Mouse (Mus musculus) natural killer cell, adult 2 months (primary cell): ENCODE measurements around the gene Plekha4.
"Not testable (repeated sequence)": the region's sequence is repeated elsewhere in the genome, so short reads cannot be mapped to it uniquely, and the experiment has no call there.

ENCODE experiments used
- DNase-seq, 2 experiments: peaks; one replicate each; pipeline ENCODE4 v3.0.0; 2022; ENCODE audit warnings: low spot score in 2 of 2

Gene Plekha4

DNA sequence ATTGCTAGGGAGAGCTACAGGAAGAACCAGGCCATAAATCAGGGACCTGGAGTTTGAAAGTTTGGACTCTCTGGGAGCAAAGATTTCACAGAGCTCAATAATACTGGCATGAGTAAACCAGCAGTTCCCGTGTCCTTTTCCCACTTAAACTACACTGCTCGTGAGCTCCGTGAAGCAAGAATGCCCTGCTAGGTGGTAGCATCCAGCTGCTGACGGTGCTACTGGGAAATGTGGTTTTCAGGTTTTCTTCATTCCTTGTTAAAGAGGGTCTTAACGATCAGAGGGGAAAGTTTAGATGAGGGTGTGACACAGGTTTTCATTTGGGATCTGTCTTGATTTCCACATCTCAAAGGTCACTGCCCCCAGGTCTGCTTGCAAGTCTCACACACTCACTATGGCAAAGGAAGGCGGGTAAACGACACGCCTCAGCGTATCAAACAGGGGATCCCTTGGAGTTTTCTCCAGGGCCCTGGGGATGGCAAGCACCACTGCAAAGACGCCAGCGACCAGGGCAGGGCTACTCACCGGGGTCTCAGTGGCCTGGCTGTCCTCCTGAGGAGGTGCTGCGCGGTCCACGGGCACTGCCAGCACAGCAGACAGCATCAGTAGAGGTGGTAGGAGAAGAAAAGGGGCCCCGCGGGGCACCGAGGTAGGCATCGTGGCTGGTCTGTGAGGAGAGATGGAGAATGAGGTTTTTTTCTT is 16.8 kb upstream of the Plekha4 start:
- no peak for DNase-seq

DNA sequence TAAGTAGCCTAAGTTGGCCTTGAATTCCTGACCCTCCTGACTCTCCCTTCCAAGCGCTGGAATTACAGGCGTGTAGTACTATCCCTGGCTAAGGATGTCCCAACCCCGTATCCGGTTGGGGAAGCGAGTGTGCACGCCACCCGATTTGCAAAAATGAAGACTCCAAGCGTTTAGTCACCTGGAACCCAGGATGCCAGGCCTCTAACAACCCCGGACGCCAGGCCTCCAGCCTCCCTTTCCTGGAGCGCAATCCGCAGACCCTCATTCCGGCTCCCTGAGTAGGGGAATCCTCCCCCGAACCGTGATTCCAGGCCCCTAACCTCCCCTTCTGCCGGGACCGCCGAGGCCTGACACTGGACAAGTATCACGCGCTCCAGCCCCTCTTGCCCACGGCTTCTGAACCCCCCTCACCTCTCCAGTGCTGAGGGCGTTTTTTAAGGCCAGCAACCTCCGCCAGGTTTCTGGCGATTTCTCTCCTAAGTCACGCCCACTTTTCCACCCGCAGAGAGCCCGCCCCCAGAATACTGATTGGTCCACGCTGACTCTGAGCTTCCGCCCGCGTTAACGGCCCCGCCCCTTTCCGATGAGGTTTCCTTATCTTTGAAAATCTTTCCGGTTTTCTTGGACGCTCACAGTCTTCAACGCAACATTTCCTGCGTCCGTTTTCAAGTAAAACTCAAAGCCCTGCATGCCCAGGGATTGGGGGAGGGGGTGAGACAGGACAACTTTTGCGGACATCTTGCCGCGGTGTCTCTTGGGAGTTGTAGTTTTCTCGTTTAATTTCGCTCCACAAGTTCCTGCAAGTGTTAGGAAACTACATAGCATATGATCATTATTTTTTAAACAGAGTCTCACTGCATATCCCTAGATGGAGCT is 16.0 kb upstream of the Plekha4 start, which contains the start of gene Nucb1:
Nucb1 (minus strand) TSS at position 495 of the 876 bp plus-strand sequence.
- peak; percentile 89 to 91 for DNase-seq

DNA sequence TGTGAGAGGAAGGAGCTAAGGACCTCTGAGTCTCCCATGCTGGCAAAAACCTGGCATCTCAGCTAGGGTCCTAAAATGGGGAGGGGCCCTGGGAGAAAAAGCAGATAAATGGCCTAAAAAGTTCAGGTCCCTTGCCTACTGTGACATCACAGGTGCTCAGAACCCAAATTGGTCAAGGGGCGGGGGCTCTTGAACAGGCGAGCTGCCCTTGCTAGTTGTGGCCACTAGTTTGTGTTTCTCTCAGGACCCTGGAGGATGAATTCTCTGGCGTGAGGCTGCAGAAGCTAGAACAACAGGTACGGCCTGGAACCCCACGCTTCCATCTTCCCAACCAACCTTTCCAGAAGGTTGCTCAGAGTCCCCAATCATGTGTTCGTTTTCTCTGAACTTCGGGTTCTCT is 11.7 kb upstream of the Plekha4 start:
- DNase-seq: no peak

DNA sequence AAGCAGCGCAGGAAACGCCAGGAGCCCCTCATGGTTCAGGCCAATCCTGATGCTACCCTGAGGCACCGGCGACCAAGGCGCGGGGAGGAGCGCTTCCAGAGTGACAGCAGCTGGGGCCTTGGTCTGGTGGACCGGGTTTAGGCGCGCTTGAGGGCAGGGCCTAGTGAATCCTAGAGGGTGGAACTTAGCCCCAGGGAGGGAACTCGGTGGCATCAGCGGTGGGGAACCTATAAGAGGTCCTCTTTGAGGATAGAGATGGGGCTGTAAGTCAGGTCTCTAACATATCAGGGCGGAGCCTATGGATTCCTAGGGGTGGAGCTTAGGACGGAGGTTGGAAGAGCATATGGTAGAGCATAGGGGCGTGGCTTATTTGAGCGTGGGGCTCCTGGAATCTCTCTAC is 10.7 kb upstream of the Plekha4 start:
- no peak for DNase-seq

DNA sequence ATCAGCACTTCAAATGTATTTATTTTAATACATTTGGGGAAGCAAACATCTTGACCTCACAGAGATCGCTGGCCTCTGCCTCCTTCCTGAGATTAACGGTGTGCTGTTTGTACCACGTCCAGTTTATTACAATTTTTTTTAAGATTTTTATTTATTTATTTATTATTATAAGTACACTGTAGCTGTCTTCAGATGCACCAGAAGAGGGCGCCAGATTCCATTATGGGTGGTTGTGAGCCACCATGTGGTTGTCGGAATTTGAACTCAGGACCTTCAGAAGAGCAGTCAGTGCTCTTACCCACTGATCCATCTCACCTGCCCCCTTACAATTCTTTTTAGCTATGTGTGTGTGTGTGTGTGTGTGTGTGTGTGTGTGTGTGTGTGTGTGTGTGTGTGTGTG is 9.3 kb upstream of the Plekha4 start:
- not testable (repeated sequence) for DNase-seq

DNA sequence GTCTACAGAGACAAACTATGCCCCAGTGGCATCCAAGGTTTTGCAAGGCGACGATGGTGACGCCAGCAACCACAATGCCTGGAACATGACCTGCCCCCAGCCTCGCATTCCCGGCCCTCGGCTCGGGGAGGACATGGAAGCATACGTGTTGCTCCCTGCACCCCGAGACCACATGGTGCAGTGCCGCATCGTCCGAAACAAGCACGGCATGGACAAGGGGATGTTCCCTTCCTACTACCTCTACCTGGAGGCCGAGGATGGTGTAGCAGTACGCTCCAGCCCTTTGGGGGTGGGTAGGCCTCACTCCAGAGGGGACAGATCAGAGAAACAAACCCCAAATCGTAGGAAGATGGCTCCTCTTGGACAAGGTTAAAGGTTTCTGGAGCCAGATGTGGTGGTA is 7.5 kb upstream of the Plekha4 start:
- no peak for DNase-seq

DNA sequence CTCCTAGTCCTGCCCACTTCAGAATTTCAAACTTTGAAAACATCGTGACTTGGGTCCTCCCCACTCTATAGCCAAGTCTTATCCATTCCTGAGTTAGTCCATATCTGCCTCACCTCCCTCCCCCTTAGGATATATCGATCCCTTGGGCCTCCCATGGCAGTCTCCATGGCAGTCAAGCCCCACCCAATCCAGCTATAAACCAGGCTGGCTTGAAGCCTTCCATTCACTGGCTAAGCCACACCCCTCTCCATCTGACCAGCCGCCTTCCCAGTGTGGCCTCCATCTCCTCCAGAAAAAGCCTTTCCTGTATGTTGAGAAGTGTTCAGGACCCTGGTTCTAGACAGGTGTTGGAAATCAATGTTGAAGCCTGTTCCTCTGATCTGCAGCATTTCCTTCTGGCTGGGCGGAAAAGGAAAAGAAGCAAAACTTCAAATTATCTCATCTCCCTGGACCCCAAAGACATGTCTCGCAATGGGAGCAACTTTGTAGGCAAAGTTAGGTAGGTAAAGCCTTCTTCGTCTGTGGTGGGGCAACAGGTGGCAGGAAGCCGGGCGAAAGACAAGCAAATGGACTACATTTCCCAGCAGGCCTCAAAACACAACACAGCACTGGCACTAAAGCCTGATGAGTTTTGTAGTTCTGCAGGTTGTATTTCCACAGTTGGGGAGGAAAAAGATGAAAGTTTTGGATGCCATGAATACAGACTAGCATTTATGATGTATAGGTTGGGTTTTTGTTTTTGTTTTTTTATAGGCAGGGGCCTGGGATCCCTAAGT is 6.6 kb upstream of the Plekha4 start:
- DNase-seq: no peak

DNA sequence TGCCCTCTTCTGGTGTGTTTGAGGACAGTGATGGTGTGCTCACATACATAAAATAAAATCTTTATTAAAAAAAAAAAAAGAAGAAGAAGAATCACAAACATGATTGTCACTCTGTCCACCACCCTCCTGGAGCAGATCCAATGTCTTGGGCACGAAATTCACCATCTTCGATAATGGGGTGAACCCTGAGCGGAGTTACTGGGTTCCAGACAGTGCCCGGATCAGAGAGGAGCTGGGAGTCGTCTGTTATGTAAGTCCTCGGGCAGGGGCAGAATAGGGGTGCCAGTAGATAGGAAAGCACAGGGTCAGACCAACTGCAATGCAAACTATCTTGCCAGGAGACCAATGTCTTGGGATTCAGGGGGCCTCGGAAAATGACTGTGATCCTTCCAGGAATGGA is 5.5 kb upstream of the Plekha4 start:
- DNase-seq: no peak

DNA sequence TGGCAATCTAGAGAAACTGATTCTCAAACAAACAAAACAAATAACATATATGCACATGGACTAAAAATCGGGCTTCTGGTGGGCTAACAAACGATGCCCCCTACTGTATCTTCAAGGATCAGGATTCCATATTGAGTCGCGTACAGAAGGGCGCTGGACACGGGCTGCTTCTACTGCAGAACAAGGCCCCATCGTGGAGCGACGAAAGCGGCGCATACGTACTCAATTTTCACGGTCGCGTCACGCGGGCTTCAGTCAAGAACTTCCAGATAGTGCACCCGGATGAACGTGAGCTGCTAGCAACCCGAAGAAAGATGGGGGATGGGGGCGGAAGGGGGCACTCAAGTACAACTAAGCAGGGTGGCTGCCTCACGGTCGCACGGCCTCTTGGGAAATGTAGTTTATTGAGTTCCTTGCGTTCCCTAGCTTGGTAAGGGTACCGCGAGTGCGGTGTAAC is 4.4 kb upstream of the Plekha4 start:
- peak; percentile 90 to 93 for DNase-seq

DNA sequence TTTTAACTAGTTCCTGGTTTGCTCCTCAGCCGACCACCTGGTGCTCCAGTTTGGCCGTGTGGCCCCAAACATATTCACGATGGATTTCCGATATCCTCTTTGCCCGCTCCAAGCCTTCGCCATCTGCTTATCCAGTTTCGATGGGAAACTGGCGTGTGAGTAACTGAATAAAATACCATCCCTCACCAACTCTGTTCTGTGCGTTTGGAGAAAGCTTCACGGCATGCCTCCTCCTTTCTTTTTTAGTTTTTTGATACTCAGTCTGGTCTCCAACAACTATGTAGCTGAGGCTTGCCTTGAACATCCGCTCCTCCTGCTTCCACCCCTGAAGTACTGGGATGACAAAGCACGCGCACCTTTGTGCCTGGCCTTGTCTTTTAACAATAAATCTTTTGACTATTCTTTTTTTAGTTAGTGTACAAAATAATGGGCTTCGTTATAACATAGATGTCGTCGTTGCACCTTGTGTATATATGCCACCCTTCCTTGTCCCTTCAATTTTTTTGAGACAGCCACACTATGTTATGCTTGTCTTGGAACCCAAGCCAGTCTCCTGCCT is 3.9 kb upstream of the Plekha4 start:
- DNase-seq: no peak

DNA sequence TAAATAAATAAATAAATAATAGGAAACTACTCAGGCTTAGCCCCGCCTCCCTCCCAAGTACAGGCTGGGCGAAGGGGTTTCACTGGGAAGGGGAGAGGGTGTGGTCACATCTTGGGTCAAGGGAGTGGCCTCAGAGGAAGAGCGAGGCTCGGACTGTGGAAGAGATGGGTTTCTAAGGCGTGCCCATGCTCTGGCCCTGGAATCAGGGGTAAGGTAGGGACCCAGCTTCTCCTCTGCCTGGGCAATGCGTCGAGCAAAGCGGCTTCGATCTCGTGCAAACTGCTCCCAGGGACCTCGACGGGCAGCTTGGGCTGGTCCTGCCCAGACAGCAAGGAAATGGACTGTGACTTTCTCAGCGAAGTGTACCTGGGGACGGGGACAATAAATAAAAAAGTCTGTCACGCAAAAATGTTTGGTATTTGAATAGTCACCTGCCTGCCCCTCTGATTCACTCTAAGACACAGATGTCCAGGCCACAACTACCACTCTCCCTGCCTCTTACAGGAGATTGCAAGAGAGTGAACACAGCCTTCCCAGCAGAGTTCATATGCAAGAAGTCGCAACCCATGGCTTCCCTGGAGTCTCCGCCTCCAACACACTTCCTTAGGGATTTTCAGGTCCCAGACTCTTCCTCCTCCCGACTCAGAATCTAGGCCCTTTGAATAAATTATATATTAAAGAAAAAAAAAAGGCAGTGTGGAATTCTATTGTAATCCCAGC is 3.0 kb upstream of the Plekha4 start:
- DNase-seq: no peak

DNA sequence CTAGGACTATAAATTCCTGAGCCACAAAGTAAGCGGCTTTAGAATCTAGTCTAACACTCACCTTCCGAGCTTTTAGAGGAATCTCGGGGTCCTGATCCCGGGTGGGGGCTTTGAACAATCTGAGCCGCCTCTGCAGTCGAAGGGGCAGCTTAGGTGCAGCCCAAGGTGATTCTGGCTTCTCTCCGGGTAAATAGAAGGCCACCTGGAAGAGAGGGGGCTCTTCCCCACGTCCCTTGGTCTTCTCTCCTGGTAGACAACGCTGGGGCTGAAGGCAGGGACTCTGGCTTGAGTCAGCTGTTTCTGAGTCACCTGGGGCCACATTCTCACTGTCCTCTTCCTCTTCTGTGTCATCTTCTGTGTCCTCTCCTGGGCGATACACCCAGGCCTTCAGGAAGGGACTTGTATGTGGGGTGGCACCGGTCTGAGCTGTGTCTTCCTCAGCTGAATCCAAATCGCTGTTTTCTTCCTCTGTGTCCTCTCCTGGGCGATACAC is 2.4 kb upstream of the Plekha4 start:
- DNase-seq: no peak

DNA sequence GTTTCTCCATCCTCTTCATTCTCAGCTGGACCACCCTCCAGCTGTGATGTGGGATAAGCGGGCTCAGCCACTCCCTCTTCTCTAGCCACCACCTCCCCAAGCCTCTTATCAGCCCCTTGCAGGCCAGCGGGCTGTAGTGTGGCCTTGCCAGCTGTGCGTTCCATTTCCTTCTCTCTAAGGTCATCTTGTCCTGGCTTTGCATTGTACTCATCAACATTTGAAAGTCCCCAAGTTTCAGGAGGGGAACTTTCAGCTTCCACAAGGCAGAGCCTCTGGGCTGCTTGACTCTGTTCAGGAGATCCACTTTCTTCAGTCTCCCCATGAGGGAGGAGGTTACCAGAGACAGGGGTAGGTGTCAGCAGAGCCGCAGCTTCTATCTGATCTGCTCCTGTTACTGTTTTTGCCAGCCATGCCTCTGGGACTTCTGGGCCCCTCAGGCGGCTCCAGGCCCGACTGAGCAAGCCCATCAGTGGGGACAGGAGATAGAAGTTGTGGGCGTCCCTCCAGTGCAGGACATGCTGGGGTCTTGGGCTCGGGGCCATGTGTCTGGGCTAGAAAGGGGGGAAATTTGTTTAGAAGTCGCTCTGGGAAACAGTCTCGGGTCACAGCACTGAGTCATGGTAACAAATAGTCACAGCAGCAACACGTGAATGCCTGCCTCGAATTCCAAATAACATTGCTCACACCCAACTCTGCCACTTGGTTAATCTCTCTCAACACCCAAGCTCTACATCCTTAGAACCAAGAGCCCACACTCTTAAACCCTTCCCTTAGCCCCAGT is 1.1 kb upstream of the Plekha4 start:
- DNase-seq: peak in 1 of 2 experiments; percentile 24

DNA sequence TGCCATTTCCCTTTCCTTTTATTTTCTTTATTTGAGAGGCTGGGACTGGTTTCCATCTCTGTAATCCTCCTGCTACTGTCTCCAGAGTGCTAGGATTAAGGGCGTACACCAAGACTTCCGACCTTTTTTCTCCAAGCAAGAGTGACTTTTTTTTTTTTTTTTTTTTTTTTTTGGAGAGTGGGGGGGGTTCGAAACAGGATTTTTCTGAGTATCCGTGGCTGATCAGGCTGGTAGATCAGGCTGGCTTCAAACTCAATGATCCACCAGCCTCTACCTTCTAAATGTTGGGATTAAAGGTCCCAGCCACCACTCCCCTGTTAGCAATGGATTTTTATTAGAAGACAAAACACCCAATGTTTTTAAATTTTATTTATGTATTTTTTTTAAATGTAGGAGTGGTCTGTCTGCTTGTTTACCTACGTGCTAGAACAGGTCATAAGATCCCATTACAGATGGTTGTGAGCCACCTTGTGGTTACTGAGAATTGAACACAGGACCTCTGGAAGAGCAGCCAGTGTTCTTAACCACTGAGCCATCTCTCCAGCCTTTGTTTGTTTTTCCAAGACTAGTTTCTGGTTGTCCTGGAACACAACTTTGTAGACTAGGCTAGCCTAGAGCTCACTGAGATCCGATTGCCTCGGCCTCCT is 467 bp downstream of the Plekha4 start:
- peak; percentile 35 to 50 for DNase-seq

DNA sequence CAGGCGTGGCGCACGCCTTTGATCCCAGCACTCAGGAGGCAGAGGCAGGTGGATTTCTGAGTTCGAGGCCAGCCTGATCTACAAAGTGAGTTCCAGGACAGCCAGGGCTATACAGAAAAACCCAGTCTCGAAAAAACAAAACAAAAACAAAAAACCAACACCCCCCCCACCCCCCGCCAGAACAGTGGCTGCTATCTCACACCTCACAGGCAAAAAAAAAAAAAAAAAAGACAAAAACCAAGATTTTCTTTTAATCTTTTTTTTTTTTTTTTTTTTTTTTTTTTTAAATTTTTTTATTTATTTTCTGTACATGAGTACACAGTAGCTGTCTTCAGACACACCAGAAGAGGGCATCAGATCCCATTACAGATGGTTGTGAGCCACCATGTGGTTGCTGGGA is 1.0 kb downstream of the Plekha4 start:
- not testable (repeated sequence) for DNase-seq

DNA sequence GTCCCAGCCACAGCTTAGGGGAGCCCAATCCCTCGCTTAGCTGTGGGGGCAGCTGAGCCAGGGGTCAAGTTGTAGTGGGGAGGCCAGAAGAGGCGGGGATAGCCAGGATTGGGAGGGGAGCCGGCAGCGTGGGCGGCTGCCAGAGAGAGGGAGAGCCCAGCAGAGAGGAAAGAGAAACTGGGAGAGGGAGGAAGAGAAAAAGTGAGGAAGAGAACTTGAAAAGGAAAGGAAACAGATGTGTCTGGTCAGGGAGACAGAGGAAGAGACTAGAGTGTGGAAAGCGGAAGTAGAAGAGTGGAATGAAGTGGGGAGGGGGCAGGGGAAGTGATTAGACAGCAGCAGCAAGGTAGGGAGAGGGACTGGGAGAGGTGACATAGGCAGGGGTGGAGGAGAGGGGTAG is 3.3 kb downstream of the Plekha4 start:
- no peak for DNase-seq

DNA sequence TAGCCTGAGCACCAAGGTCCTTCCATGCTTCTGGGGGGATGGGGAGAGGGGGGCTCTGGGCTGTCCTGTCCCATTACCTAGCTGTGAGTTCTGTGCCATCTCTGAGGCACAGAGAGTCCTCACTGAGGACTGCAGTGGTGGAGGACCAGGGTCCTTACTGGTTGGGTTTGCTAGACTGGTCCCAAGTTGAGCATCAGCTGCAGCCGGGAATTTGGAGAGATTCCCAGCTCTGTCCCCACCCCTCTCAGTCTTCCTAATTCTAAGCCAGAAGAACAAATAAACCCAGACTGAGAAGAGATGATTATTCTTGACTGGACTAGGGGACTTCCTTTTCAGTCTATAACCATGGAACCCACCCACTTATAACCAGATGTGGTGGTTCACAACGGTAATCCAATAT is 4.5 kb downstream of the Plekha4 start:
- DNase-seq: no peak

DNA sequence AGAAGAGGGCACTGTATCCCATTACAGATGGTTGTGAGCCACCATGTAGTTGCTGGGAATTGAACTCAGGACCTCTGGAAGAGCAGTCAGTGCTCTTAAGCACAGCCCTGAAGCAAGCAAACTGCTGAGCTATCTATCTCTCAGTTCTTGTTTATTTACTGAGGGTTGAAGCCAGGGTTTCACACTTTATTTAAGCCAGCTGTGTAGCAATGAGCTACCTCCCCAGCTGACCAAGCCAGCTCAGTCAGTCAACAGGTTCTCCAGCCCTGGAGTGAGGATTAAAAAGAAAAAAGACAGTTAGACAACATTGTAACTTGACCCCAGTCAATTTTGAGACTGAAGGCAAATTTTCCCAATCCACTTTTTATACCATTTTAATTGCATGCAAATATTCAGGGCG is 9.5 kb downstream of the Plekha4 start:
- no peak for DNase-seq

DNA sequence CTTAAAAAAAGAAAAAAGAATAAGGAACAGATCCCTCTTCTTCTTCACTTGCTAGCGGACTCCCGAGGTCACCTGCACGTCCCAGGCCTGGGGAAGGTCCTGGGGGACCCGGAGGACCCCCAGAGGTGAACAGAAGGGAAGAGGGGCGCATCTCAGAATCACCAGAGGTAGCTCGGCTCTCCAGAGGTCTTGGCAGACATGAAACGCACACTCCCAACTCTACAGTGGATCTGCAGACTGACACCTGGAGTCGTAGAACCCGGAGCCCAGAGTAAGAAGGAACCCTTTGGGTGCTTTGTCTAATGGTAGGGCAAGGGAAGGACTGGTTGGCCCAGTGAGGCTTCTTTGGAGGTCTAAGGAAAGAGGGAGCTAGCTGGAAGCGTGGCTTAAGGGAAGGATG is 11.5 kb downstream of the Plekha4 start:
- no peak for DNase-seq
